15 mouse cellular contexts compared by ENCODE assay signal in the genomic region with DNA sequence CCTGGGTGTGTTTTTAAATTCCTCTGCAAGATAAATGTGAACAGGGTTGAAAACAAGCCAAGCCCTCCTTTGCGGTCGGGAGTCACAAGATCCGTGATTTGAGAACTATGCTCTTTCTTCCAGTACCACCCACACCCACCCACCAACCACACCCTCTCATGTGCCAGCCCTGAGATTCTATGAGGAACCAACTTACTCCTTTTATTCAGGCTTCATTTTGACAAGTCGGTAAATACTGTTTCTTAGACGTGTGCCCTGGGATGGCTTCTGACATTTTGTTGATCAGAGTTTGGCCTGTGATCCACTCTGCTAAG.
DNase-seq lines count a peak whose midpoint lies in the region; ATAC-seq and TF ChIP-seq lines count a peak whose summit lies in the region.
"Had no signal": no experiment of that assay in that cellular context is flagged by ENCODE, and none has a peak within 500 bp of the region (broad histone marks: within the 10 kb centered on the region; RNA-seq: fewer than 3 reads in every experiment).

No protein-coding gene starts in this region.

- DNase-seq in liver, adult 2 months (ENCODE audit: extremely low read depth, low read depth, low spot score), result no peak
- DNase-seq in liver (no peak), MN1 (ENCODE audit: low spot score) (no peak)
- peak; percentile 29 for DNase-seq in splenic B cell, adult 2 months (ENCODE audit: low read depth, low spot score)
- no peak for DNase-seq in left cerebral cortex, postnatal 4 days
- no peak for DNase-seq in gastrocnemius, postnatal 14 days
- DNase-seq: embryo, embryonic 11 days; kidney, postnatal 10 days; spleen, adult 18-20 months; thymus, postnatal 36 days had no signal

- H3K9ac ChIP-seq in liver, adult 2 months (ENCODE audit: low read depth, low read length), result no peak overlapping the region
- no peak overlapping the region for H3K9ac ChIP-seq in lung, embryonic 15.5 days
- H3K9ac ChIP-seq: neural tube, embryonic 15.5 days had no signal

- H3K4me3 ChIP-seq in liver, adult 2 months (ENCODE audit: insufficient read depth, low read depth, low read length), result no peak overlapping the region
- H3K4me3 ChIP-seq in bone marrow macrophage, adult 2 months (ENCODE audit: insufficient read depth, low read length), result no peak overlapping the region
- no peak overlapping the region for H3K4me3 ChIP-seq in lung, embryonic 15.5 days
- H3K4me3 ChIP-seq: megakaryocyte, embryonic 14.5 days; neural tube, embryonic 15.5 days had no signal

- 81% methylated on average over 5 of the region's 5 CpGs for WGBS in liver, adult 2 months
- WGBS in lung, embryonic 15.5 days, result 33% methylated on average over 5 of the region's 5 CpGs

- no peak for TF ChIP-seq POLR2A in liver, adult 2 months (IDR thresholded peaks at IDR 0.05; ENCODE audit: extremely low read depth, insufficient read depth, low read length)
- TF ChIP-seq POLR2A in bone marrow macrophage, adult 2 months (IDR thresholded peaks at IDR 0.05; ENCODE audit: borderline replicate concordance, low read depth, low read length), result no peak

- H3K9me3 ChIP-seq in lung, embryonic 15.5 days, result no peaks in the 10 kb centered on the region
- H3K9me3 ChIP-seq: neural tube, embryonic 15.5 days had no signal

- no peaks in the 10 kb centered on the region for H3K79me2 ChIP-seq in liver, adult 2 months (ENCODE audit: control insufficient read depth, insufficient read depth, low read length)

- no peak for TF ChIP-seq CTCF in liver, adult 2 months (IDR thresholded peaks at IDR 0.05; ENCODE audit: low read depth, low read length)
- no peak for TF ChIP-seq CTCF in bone marrow macrophage, adult 2 months (IDR thresholded peaks at IDR 0.05; ENCODE audit: low read depth, low read length)

- H3K4me2 ChIP-seq in lung, embryonic 15.5 days, result no peak overlapping the region

- H3K4me1 ChIP-seq in liver, adult 2 months (ENCODE audit: control insufficient read depth, insufficient read depth, low read length), result peaks cover 7% of the 10 kb centered on the region
- peaks cover 9% of the 10 kb centered on the region; the same call in 1 of the 2 replicates for H3K4me1 ChIP-seq in bone marrow macrophage, adult 2 months (ENCODE audit: control insufficient read depth, insufficient read depth, low read length)
- peaks cover 38% of the 10 kb centered on the region for H3K4me1 ChIP-seq in lung, embryonic 15.5 days

- H3K27me3 ChIP-seq in liver, adult 2 months (ENCODE audit: control insufficient read depth, insufficient read depth, low read length), result no peaks in the 10 kb centered on the region
- H3K27me3 ChIP-seq in lung, embryonic 15.5 days, result no peaks in the 10 kb centered on the region
- no peaks in the 10 kb centered on the region for H3K27me3 ChIP-seq in splenic B cell, adult 2 months (ENCODE audit: control insufficient read depth, insufficient read depth, low read length, poor library complexity, severe bottlenecking)
- H3K27me3 ChIP-seq: neural tube, embryonic 15.5 days had no signal

- intact Hi-C loops in left cerebral cortex, postnatal 4 days (cut with DNase I), result no loop called here
- intact Hi-C loops in gastrocnemius, postnatal 14 days (cut with DNase I; ENCODE audit: low total_unique reads), result no loop called here

- no peaks in the 10 kb centered on the region for H3K36me3 ChIP-seq in liver, adult 2 months (ENCODE audit: control insufficient read depth, insufficient read depth, low read length)
- H3K36me3 ChIP-seq in lung, embryonic 15.5 days, result no peaks in the 10 kb centered on the region
- no peaks in the 10 kb centered on the region for H3K36me3 ChIP-seq in splenic B cell, adult 2 months (ENCODE audit: control insufficient read depth, insufficient read depth, low read length, poor library complexity, severe bottlenecking)
- H3K36me3 ChIP-seq: neural tube, embryonic 15.5 days had no signal

- ATAC-seq in lung, embryonic 15.5 days (ENCODE audit: borderline replicate concordance, extremely low read depth, low FRiP score, low TSS enrichment), result no peak
- ATAC-seq: forebrain, embryonic 14.5 days had no signal

- H3K27ac ChIP-seq in liver, adult 2 months (replicated peaks; ENCODE audit: insufficient read depth, low read depth, low read length), result peak overlapping the region; percentile 64
- H3K27ac ChIP-seq in bone marrow macrophage, adult 2 months (ENCODE audit: insufficient read depth, low read depth, low read length), result peak overlapping the region; percentile 44
- 0 out of 2 replicates have a peak overlapping the region, but pooled peaks have one; percentile 1 for H3K27ac ChIP-seq in lung, embryonic 15.5 days

Comparison
In these comparisons a context has a peak if more than half of its experiments do, and no peak if none do; other contexts are left out.
1. H3K27ac ChIP-seq: peak in every context shown above with its lines; median percentile 64 in liver, adult 2 months; 44 in bone marrow macrophage, adult 2 months; 1 in lung, embryonic 15.5 days.